Mouse (Mus musculus) adrenal gland, postnatal 14 days (tissue): Measurements from ENCODE around the gene Catsperd. TPM values are rescaled to one million over a fixed set of nuclear protein-coding genes. Genes with fewer than 3 reads are reported as not detected.
"Not testable (repeated sequence)": the region's sequence is repeated elsewhere in the genome, so short reads cannot be mapped to it uniquely, and the experiment has no call there.

Source experiments
- DNase-seq: peaks from one replicate; pipeline ENCODE4 v3.0.0; 2021; ENCODE audit warnings: mixed read lengths
- total RNA-seq: library from RNA; stranded (reverse); gene quantifications from 2 replicates; pipeline ENCODE4 v1.2.3, GENCODE M21; 2021

Gene Catsperd
- total RNA-seq, 1 experiment from 2014 or later: 1.8 TPM

- not testable (repeated sequence) for DNase-seq
Observed at GRCm38 (mm10) chr17:56612565-56612939, 15.4 kb upstream of the Catsperd start.

- DNase-seq: peak; percentile 97
Observed at GRCm38 (mm10) chr17:56613236-56613844, 14.6 kb upstream of the Catsperd start, which contains the start of gene Rpl36. Gene Rpl36 (plus strand): TSS chr17:56613416.

- peak; percentile 76 for DNase-seq
Observed at GRCm38 (mm10) chr17:56613893-56614292, 14.1 kb upstream of the Catsperd start.

- DNase-seq: peak; percentile 70
Observed at GRCm38 (mm10) chr17:56614391-56615135, 13.4 kb upstream of the Catsperd start.

GRCm38 (mm10) chr17:56615136-56615784 is 12.7 kb upstream of the Catsperd start:
- no peak for DNase-seq

- DNase-seq: no peak
Observed at GRCm38 (mm10) chr17:56615792-56616191, 12.2 kb upstream of the Catsperd start.

GRCm38 (mm10) chr17:56616725-56617124 is 11.2 kb upstream of the Catsperd start:
- no peak for DNase-seq

- DNase-seq: no peak
Observed at GRCm38 (mm10) chr17:56617628-56618027, 10.3 kb upstream of the Catsperd start.

GRCm38 (mm10) chr17:56625495-56625894 is 2.4 kb upstream of the Catsperd start:
- DNase-seq: peak; percentile 72

- DNase-seq: no peak
Observed at GRCm38 (mm10) chr17:56626260-56626659, 1.7 kb upstream of the Catsperd start.

GRCm38 (mm10) chr17:56626754-56627470 is 1.0 kb upstream of the Catsperd start, which contains the start of gene Lonp1:
Gene Lonp1 (minus strand): TSS chr17:56626887.
- DNase-seq: peak; percentile 98

- not testable (repeated sequence) for DNase-seq
Observed at GRCm38 (mm10) chr17:56629800-56630781, 2.1 kb downstream of the Catsperd start.

GRCm38 (mm10) chr17:56631807-56632206 is 3.9 kb downstream of the Catsperd start:
- DNase-seq: no peak

- peak; percentile 52 for DNase-seq
Observed at GRCm38 (mm10) chr17:56634023-56634422, 6.1 kb downstream of the Catsperd start.

GRCm38 (mm10) chr17:56643237-56643636 is 15.3 kb downstream of the Catsperd start:
- no peak for DNase-seq

GRCm38 (mm10) chr17:56647546-56647945 is 19.6 kb downstream of the Catsperd start:
- DNase-seq: no peak

- DNase-seq: peak; percentile 24
Observed at GRCm38 (mm10) chr17:56651801-56652200, 23.9 kb downstream of the Catsperd start.

GRCm38 (mm10) chr17:56654771-56655170 is 26.8 kb downstream of the Catsperd start:
- DNase-seq: peak; percentile 31

- peak; percentile 53 for DNase-seq
Observed at GRCm38 (mm10) chr17:56655311-56655710, 27.4 kb downstream of the Catsperd start.

- DNase-seq: peak; percentile 29
Observed at GRCm38 (mm10) chr17:56656171-56656570, 28.2 kb downstream of the Catsperd start.

- DNase-seq: no peak
Observed at GRCm38 (mm10) chr17:56663659-56664058, 35.7 kb downstream of the Catsperd start.
